Mouse (Mus musculus): ENCODE measurements at regions not wholly inside any gene's neighbourhood (a gene's known extent, or its start where the extent isn't known, plus 50 kb on each side); places are given as distances from the start of the nearest gene placed in this dataset.

DNA sequence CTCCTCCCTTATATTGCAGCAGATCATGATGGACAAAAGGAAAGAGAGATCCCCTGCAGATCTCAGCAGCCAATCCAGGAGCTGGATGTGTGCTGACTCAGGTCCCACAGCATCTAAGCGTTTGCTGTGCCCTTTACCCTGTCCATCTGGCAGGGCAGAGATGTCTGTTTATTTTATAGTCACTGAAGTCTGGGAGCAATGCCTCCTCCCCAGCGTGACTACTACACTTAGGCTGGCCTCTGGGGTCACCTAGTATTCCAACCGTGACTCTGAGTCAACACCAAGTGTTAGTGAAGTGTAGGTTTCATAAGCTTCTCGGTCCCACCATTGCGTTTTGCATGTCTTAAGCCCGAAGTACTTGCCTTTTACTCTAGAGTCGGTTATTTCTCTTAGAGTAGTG lies 155.3 kb upstream of the Gmds start:
- TF ChIP-seq POLR2A (IDR thresholded peaks at IDR 0.05; ENCODE audit: extremely low read depth, insufficient read depth, low read length) (no peak), CTCF (IDR thresholded peaks at IDR 0.05; ENCODE audit: low read depth, low read length) (no peak)
